Mouse (Mus musculus) adrenal gland, adult (tissue): ENCODE data around the gene Tmem230.

ENCODE experiments used
- DNase-seq, 2 experiments: peaks; one replicate each; pipeline ENCODE4 v3.0.0; 2022 to 2023; ENCODE audit warnings: low spot score in 1 of 2; ENCODE audit not compliant: inconsistent age in 2 of 2

Tmem230 gene

GRCm38 (mm10) chr2:132272694-132273389, 25.2 kb upstream of the Tmem230 start:
- no peak for DNase-seq

GRCm38 (mm10) chr2:132270331-132270951, 22.8 kb upstream of the Tmem230 start:
- peak in 1 of 2 experiments; percentile 35 for DNase-seq

- DNase-seq: peak; percentile 43 to 67
Observed at GRCm38 (mm10) chr2:132269217-132269616, 21.6 kb upstream of the Tmem230 start.

GRCm38 (mm10) chr2:132266086-132266485, 18.5 kb upstream of the Tmem230 start:
- DNase-seq: peak in 1 of 2 experiments; percentile 53

GRCm38 (mm10) chr2:132265196-132265595, 17.6 kb upstream of the Tmem230 start:
- DNase-seq: no peak

- no peak for DNase-seq
Observed at GRCm38 (mm10) chr2:132264266-132264710, 16.7 kb upstream of the Tmem230 start.

- DNase-seq: peak; percentile 45 to 84
Observed at GRCm38 (mm10) chr2:132263421-132264265, 16.0 kb upstream of the Tmem230 start.

GRCm38 (mm10) chr2:132262879-132263398, 15.3 kb upstream of the Tmem230 start, which contains the start of gene Cds2:
Cds2 (plus strand) TSS chr2:132263148.
- peak; percentile 100 for DNase-seq

- no peak for DNase-seq
Observed at GRCm38 (mm10) chr2:132262175-132262574, 14.6 kb upstream of the Tmem230 start.

- no peak for DNase-seq
Observed at GRCm38 (mm10) chr2:132260601-132261000, 13.0 kb upstream of the Tmem230 start.

- DNase-seq: no peak
Observed at GRCm38 (mm10) chr2:132257350-132258068, 9.9 kb upstream of the Tmem230 start.

GRCm38 (mm10) chr2:132253603-132254002, 6.0 kb upstream of the Tmem230 start:
- peak in 1 of 2 experiments; percentile 46 for DNase-seq

- DNase-seq: peak; percentile 98 to 99
Observed at GRCm38 (mm10) chr2:132252542-132253528, 5.2 kb upstream of the Tmem230 start, which contains the start of gene Pcna. Pcna (minus strand) TSS chr2:132253314.

GRCm38 (mm10) chr2:132251911-132252310, 4.3 kb upstream of the Tmem230 start:
- DNase-seq: no peak

- no peak for DNase-seq
Observed at GRCm38 (mm10) chr2:132243370-132243769, 4.2 kb downstream of the Tmem230 start.

- DNase-seq: peak; percentile 69 to 90
Observed at GRCm38 (mm10) chr2:132240457-132240856, 7.2 kb downstream of the Tmem230 start.

- DNase-seq: peak in 1 of 2 experiments; percentile 47
Observed at GRCm38 (mm10) chr2:132239434-132239833, 8.2 kb downstream of the Tmem230 start.

- DNase-seq: peak; percentile 28 to 59
Observed at GRCm38 (mm10) chr2:132235975-132236374, 11.6 kb downstream of the Tmem230 start.

- DNase-seq: no peak
Observed at GRCm38 (mm10) chr2:132235291-132235690, 12.3 kb downstream of the Tmem230 start.
